9 mouse cellular contexts compared by ENCODE assay signal in genomic region chr12:16610936-16611335, GRCm38 (mm10). TPM values are rescaled to one million over a fixed set of nuclear protein-coding genes. Genes with fewer than 3 reads are reported as not detected.
DNase-seq lines count a peak whose midpoint lies in the region; ATAC-seq lines count a peak whose summit lies in the region.
"Had no signal": no experiment of that assay in that cellular context is flagged by ENCODE, and none has a peak within 500 bp of the region (broad histone marks: within the 10 kb centered on the region; RNA-seq: fewer than 3 reads in every experiment).

TSS of gene Lpin1 (minus strand) at chr12:16610966.

- H3K9me3 ChIP-seq in heart, embryonic 11.5 days (replicated peaks; ENCODE audit: control insufficient read depth, low read length), result no peaks in the 10 kb centered on the region; the same call in 1 of the 2 replicates

- no peaks in the 10 kb centered on the region for H3K27me3 ChIP-seq in heart, embryonic 11.5 days (ENCODE audit: control insufficient read depth, insufficient read depth, low read length)

- no peak within 1 kb of the TSS for H3K27ac ChIP-seq in heart, embryonic 11.5 days (ENCODE audit: low read depth, low read length)

- H3K4me3 ChIP-seq in heart, embryonic 11.5 days (ENCODE audit: low read depth, low read length), result no peak within 1 kb of the TSS

- intact Hi-C loops in left cerebral cortex, postnatal 14 days (cut with DNase I), result no loop called here

- ATAC-seq in heart, embryonic 11.5 days (replicated peaks; ENCODE audit: insufficient number of reproducible peaks, low FRiP score, low TSS enrichment), result no peak
- no peak for ATAC-seq in activated CD4-positive, CD25-positive, alpha-beta regulatory T cell, adult 4 months

- H3K36me3 ChIP-seq in heart, embryonic 11.5 days (ENCODE audit: control insufficient read depth, insufficient read depth, low read length), result no peaks in the 10 kb centered on the region

- no peak within 1 kb of the TSS for H3K9ac ChIP-seq in heart, embryonic 11.5 days (ENCODE audit: low read depth, low read length)

- H3K4me1 ChIP-seq in heart, embryonic 11.5 days (ENCODE audit: control insufficient read depth, insufficient read depth, low read length), result no peaks in the 10 kb centered on the region

- 72% methylated on average over 2 of the region's 2 CpGs for WGBS in heart, embryonic 11.5 days (ENCODE audit: insufficient replicate concordance)

- no peak for DNase-seq in heart, adult 8-10 months (ENCODE audit: low spot score)
- DNase-seq in gastrocnemius, postnatal 10 days, result no peak
- no peak for DNase-seq in left cerebral cortex, postnatal 14 days (ENCODE audit: low spot score in 2 of 2)
- no peak for DNase-seq in lung, postnatal 25 days (ENCODE audit: low spot score)
- no peak for DNase-seq in right cerebral cortex, postnatal 14 days
- DNase-seq in kidney, adult 9 months, result no peak
- DNase-seq: kidney, postnatal 4 days had no signal

- no peak within 1 kb of the TSS for H3K4me2 ChIP-seq in heart, embryonic 11.5 days

RNA-seq across cellular contexts. Expression of gene Lpin1, which starts in this region (rescaled TPM):
- 100 to 1,000 TPM; 152 to 176 (median 162) TPM for total RNA-seq in heart, adult 8-10 months (2022)
- 3.8 and 5.7 TPM in 2 replicates for polyA plus RNA-seq in heart, embryonic 11.5 days (2014; fragmentation: Nextera tagmentation; extraction: Ambion mirVana)
- polyA plus RNA-seq in activated CD4-positive, CD25-positive, alpha-beta regulatory T cell, adult 4 months (2017; shearing (Covaris generic)), result 10 to 100 TPM; 10.9 to 12.0 TPM
- 10 to 100 TPM; 29.6 to 48.0 TPM for total RNA-seq in gastrocnemius, postnatal 10 days (2021)
- 10 to 100 TPM; 14.5 to 15.8 TPM for total RNA-seq in left cerebral cortex, postnatal 14 days (2021)
